Mouse (Mus musculus) megakaryocyte, embryonic 14.5 days (primary cell): ENCODE data around the gene Grin2b.

Experiments
- FLI1 ChIP-seq: IDR thresholded peaks from 2 replicates; pipeline ENCODE4 v1.6.1; 2012; ENCODE audit warnings: low read length, inconsistent platforms, mixed read lengths
- GATA1 ChIP-seq: IDR thresholded peaks from 3 replicates; pipeline ENCODE4 v1.6.1; 2012; ENCODE audit warnings: mixed read lengths, low read length, inconsistent platforms, borderline replicate concordance

GRCm38 (mm10) chr6:135944358-135944757 is 229.0 kb downstream of the Grin2b start:
- no peak for TF ChIP-seq GATA1
- TF ChIP-seq FLI1 = no peak
